Mouse (Mus musculus): ENCODE measurements around the gene Ifngr2. TPM values are rescaled to one million over a fixed set of nuclear protein-coding genes. Genes with fewer than 3 reads are reported as not detected.

Gene Ifngr2
- polyA plus RNA-seq, 1 experiment from 2014 or later = 106 TPM

GRCm38 (mm10) chr16:91555017-91555605, 8.2 kb downstream of the Ifngr2 start:
- ATAC-seq (ENCODE audit: low FRiP score) (no peak), DNase-seq (ENCODE audit: low spot score) (no peak)
- H3K4me2 ChIP-seq (replicated peaks) = no peak overlapping the region
- H3K9me3 ChIP-seq (ENCODE audit: control insufficient read depth, low read length) = no peaks in the 10 kb centered on the region
- 91% methylated on average over 8 of the region's 8 CpGs for WGBS
- H3K9ac ChIP-seq = no peak overlapping the region
- no peak overlapping the region for H3K4me3 ChIP-seq (replicated peaks; ENCODE audit: low read length)
- H3K4me1 ChIP-seq (replicated peaks; ENCODE audit: control insufficient read depth, insufficient read depth, low read length) = peaks cover 11% of the 10 kb centered on the region; the same call in 1 of the 2 replicates
- H3K36me3 ChIP-seq (replicated peaks; ENCODE audit: control insufficient read depth, insufficient read depth) = peaks cover 33% of the 10 kb centered on the region
- no peak overlapping the region for H3K27ac ChIP-seq
- H3K27me3 ChIP-seq (ENCODE audit: control insufficient read depth, insufficient read depth, low read length) = no peaks in the 10 kb centered on the region

DNA sequence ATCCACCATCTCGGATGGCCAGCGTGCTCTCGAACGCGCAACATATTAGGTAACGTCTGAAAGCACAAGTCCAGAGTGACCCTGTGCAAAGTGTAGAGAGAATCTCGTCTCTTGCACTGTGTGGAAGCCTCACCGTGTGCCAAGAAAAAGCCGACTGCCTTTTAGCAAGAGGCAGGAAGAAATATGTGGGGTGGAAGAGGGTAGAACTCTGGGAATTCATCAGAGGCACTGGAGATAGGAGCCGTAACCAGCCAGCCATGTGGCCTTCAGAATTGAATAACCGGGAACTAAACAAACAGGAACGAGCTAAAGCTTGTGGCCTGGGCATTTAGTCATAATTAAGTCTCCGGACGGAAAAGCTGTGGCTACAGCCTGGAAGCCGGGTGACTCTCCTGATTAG, 9.8 kb downstream of the Ifngr2 start:
- Histone ChIP-seq H3K9me3 (ENCODE audit: control insufficient read depth, low read length) (no peaks in the 10 kb centered on the region), H3K4me3 (replicated peaks; ENCODE audit: low read length) (no peak overlapping the region), H3K27me3 (ENCODE audit: control insufficient read depth, insufficient read depth, low read length) (no peaks in the 10 kb centered on the region), H3K4me1 (replicated peaks; ENCODE audit: control insufficient read depth, insufficient read depth, low read length) (peaks cover 11% of the 10 kb centered on the region; the same call in 1 of the 2 replicates), H3K27ac (no peak overlapping the region), H3K9ac (no peak overlapping the region), H3K4me2 (replicated peaks) (no peak overlapping the region), H3K36me3 (replicated peaks; ENCODE audit: control insufficient read depth, insufficient read depth) (peaks cover 46% of the 10 kb centered on the region)
- DNase-seq (ENCODE audit: low spot score) (no peak), ATAC-seq (ENCODE audit: low FRiP score) (no peak)
- 80% methylated on average over 15 of the region's 15 CpGs for WGBS

GRCm38 (mm10) chr16:91557214-91557613, 10.3 kb downstream of the Ifngr2 start:
- no peak overlapping the region for H3K4me3 ChIP-seq (replicated peaks; ENCODE audit: low read length)
- no peak for DNase-seq (ENCODE audit: low spot score)
- no peaks in the 10 kb centered on the region for H3K9me3 ChIP-seq (ENCODE audit: control insufficient read depth, low read length)
- ATAC-seq (ENCODE audit: low FRiP score) = no peak
- H3K27ac ChIP-seq = no peak overlapping the region
- H3K36me3 ChIP-seq (replicated peaks; ENCODE audit: control insufficient read depth, insufficient read depth) = peaks cover 52% of the 10 kb centered on the region
- no peak overlapping the region for H3K9ac ChIP-seq
- no peak overlapping the region for H3K4me2 ChIP-seq (replicated peaks)
- H3K4me1 ChIP-seq (replicated peaks; ENCODE audit: control insufficient read depth, insufficient read depth, low read length) = peaks cover 7% of the 10 kb centered on the region; the same call in 1 of the 2 replicates
- WGBS = 87% methylated on average over 7 of the region's 7 CpGs
- H3K27me3 ChIP-seq (ENCODE audit: control insufficient read depth, insufficient read depth, low read length) = no peaks in the 10 kb centered on the region

- H3K27ac ChIP-seq = no peak overlapping the region
- WGBS = 90% methylated on average over 15 of the region's 15 CpGs
- H3K4me2 ChIP-seq (replicated peaks) = no peak overlapping the region
- H3K9me3 ChIP-seq (ENCODE audit: control insufficient read depth, low read length) = no peaks in the 10 kb centered on the region
- peaks cover 7% of the 10 kb centered on the region; the same call in 1 of the 2 replicates for H3K4me1 ChIP-seq (replicated peaks; ENCODE audit: control insufficient read depth, insufficient read depth, low read length)
- no peak overlapping the region for H3K4me3 ChIP-seq (replicated peaks; ENCODE audit: low read length)
- H3K27me3 ChIP-seq (ENCODE audit: control insufficient read depth, insufficient read depth, low read length) = no peaks in the 10 kb centered on the region
- no peak overlapping the region for H3K9ac ChIP-seq
- no peak for DNase-seq (ENCODE audit: low spot score)
- no peak for ATAC-seq (ENCODE audit: low FRiP score)
- peaks cover 57% of the 10 kb centered on the region for H3K36me3 ChIP-seq (replicated peaks; ENCODE audit: control insufficient read depth, insufficient read depth)
These were observed 10.8 kb downstream of the Ifngr2 start for GRCm38 (mm10) chr16:91557693-91558092.

DNA sequence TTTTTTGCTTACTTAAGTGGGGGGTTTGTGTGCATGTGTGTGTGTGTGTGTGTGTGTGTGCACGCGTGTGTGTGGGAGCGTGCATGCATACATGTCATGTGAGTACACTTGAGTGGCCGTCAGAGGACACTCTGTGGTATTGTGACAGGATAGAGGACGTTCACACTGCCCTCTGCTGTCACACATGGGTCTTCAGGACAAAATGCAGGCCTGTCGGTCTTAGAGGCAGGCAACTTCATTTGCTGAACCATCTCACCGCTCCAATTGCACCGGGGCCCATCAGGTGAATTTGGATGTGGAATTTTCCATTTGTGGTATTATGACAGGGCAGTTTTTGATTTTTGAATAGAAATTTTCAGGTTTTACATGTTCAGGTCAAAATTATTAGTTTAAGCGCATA, 14.2 kb downstream of the Ifngr2 start:
- Histone ChIP-seq H3K27ac (no peak overlapping the region), H3K27me3 (ENCODE audit: control insufficient read depth, insufficient read depth, low read length) (no peaks in the 10 kb centered on the region), H3K9ac (no peak overlapping the region), H3K36me3 (replicated peaks; ENCODE audit: control insufficient read depth, insufficient read depth) (peaks cover 68% of the 10 kb centered on the region), H3K9me3 (ENCODE audit: control insufficient read depth, low read length) (no peaks in the 10 kb centered on the region), H3K4me3 (replicated peaks; ENCODE audit: low read length) (no peak overlapping the region), H3K4me1 (replicated peaks; ENCODE audit: control insufficient read depth, insufficient read depth, low read length) (no peaks in the 10 kb centered on the region), H3K4me2 (replicated peaks) (no peak overlapping the region)
- WGBS = 52% methylated on average over 9 of the region's 9 CpGs
- no peak for DNase-seq (ENCODE audit: low spot score)
- ATAC-seq (ENCODE audit: low FRiP score) = no peak

DNA sequence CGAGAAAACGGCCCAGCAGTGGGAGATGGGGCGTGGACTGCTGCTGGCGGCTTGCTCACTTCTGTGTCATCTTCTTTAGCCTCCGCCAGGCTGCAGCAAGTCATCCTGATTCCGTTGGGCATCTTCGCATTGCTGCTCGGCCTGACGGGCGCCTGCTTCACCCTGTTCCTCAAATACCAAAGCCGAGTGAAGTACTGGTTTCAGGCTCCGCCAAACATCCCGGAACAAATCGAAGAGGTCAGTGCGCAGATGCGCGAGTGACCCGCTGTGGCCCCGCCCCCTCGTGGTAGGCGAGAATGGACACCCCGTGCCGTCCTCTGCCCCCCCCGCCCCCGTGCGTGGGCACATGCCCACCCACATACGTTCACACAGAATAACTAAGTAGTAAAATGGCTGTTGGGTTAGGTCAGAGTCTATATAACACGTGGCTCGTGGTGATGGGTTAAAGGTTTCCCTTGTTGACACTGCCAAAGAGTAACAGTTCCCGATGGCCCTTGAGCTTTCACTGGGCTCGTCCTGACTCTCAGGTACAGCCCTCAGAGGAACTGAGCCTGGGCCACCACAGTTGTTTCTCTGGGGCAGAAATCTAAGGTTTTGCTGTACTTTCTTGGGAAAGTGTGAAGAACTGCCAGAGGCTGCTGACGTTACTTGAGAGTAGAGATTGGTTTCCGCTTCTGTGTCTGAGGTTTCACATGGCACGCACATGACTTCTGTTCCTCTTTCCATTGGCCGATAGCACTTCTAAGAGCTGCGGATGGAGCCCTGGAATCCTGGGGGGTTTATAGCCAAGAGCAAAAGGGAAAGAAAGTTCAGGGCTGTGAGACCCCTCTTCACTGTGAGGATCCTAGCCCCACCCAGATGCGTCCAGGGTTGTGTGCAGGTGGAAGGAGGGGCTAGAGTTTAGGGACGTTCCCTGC, 14.9 kb downstream of the Ifngr2 start:
- DNase-seq (ENCODE audit: low spot score) (no peak), ATAC-seq (ENCODE audit: low FRiP score) (no peak)
- no peak overlapping the region for H3K4me2 ChIP-seq (replicated peaks)
- no peaks in the 10 kb centered on the region for H3K4me1 ChIP-seq (replicated peaks; ENCODE audit: control insufficient read depth, insufficient read depth, low read length)
- H3K27me3 ChIP-seq (ENCODE audit: control insufficient read depth, insufficient read depth, low read length) = no peaks in the 10 kb centered on the region
- WGBS = 72% methylated on average over 38 of the region's 38 CpGs
- H3K27ac ChIP-seq = no peak overlapping the region
- H3K9ac ChIP-seq = no peak overlapping the region
- H3K36me3 ChIP-seq (replicated peaks; ENCODE audit: control insufficient read depth, insufficient read depth) = peaks cover 62% of the 10 kb centered on the region
- no peak overlapping the region for H3K4me3 ChIP-seq (replicated peaks; ENCODE audit: low read length)
- no peaks in the 10 kb centered on the region for H3K9me3 ChIP-seq (ENCODE audit: control insufficient read depth, low read length)

DNA sequence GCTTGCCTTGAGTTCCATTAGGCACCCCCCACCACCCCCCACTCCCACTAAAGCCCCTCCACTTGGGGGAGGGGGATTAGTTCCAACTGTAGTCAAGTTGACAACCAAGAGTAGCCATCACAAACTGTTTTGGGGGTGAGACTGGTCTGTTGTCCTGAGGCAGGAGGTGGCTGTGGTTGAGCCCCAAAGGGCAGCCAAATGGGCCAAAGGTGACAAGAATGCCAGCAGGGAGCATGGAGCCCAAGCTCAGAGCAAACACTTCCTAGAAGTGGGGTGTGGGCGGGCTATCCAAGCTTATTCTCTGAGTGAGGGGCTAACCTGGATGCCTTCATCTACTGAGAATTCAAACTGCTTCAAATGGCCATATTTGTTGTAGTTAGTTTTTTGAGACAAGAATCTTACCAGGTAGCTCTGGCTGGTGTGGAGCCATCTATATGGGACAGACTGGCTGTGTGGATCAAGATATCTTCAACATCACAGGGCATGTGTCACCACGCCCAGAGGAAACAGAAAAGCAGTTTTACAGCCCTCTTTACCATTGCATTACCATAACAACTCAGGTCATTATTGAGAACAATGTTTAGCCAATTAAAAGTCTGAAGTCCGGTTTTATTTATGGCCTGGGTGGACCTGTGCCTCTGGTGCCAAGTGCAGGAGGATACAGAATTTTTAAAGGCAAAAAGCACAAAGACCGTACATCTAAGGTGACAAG, 17.9 kb downstream of the Ifngr2 start:
- DNase-seq (ENCODE audit: low spot score) (no peak), ATAC-seq (ENCODE audit: low FRiP score) (no peak)
- Histone ChIP-seq H3K4me1 (replicated peaks; ENCODE audit: control insufficient read depth, insufficient read depth, low read length) (no peaks in the 10 kb centered on the region), H3K27me3 (ENCODE audit: control insufficient read depth, insufficient read depth, low read length) (no peaks in the 10 kb centered on the region), H3K9me3 (ENCODE audit: control insufficient read depth, low read length) (no peaks in the 10 kb centered on the region), H3K9ac (no peak overlapping the region), H3K27ac (no peak overlapping the region), H3K4me3 (replicated peaks; ENCODE audit: low read length) (no peak overlapping the region), H3K4me2 (replicated peaks) (no peak overlapping the region), H3K36me3 (replicated peaks; ENCODE audit: control insufficient read depth, insufficient read depth) (peaks cover 45% of the 10 kb centered on the region)
- WGBS = 83% methylated on average over 4 of the region's 4 CpGs

DNA sequence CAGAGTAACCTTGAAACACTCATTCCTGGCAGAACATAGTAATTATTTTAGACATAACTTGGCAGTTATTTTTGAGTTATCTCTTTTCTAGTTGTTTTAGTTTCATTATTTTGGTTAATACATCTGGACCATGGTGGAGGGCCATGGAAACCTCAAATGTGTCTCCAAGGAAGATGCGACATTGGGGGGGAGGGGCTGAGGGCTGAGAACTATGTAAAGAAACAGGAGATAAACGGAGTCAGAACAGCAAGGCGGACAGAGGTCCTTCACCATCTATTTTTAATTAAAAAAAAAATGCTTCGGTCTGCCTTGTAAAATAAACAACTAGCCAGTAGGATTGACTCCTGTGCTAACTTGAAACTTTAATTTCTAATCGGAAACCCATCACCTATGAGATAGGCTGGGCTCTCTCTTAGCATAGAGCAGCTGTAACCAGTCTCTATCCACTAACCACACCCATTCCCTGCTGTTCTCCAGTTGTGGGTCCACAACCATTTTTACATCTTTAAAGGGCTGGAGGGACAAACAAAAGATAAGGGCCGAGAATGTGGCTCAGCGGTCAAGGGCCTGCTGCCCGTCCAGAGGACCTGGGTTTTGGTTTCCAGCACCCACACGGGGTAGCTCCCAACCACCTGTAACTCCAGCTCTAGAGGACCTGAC, 18.6 kb downstream of the Ifngr2 start:
- Histone ChIP-seq H3K4me3 (replicated peaks; ENCODE audit: low read length) (no peak overlapping the region), H3K4me2 (replicated peaks) (no peak overlapping the region), H3K27me3 (ENCODE audit: control insufficient read depth, insufficient read depth, low read length) (no peaks in the 10 kb centered on the region), H3K27ac (no peak overlapping the region), H3K4me1 (replicated peaks; ENCODE audit: control insufficient read depth, insufficient read depth, low read length) (no peaks in the 10 kb centered on the region), H3K9me3 (ENCODE audit: control insufficient read depth, low read length) (no peaks in the 10 kb centered on the region), H3K9ac (no peak overlapping the region), H3K36me3 (replicated peaks; ENCODE audit: control insufficient read depth, insufficient read depth) (peaks cover 39% of the 10 kb centered on the region)
- WGBS = 65% methylated on average over 9 of the region's 9 CpGs
- ATAC-seq (ENCODE audit: low FRiP score) (no peak), DNase-seq (ENCODE audit: low spot score) (no peak)

- H3K36me3 ChIP-seq (replicated peaks; ENCODE audit: control insufficient read depth, insufficient read depth) = peaks cover 36% of the 10 kb centered on the region
- H3K9me3 ChIP-seq (ENCODE audit: control insufficient read depth, low read length) = no peaks in the 10 kb centered on the region
- ATAC-seq (ENCODE audit: low FRiP score) = no peak
- H3K4me1 ChIP-seq (replicated peaks; ENCODE audit: control insufficient read depth, insufficient read depth, low read length) = no peaks in the 10 kb centered on the region
- DNase-seq (ENCODE audit: low spot score) = no peak
- H3K27ac ChIP-seq = no peak overlapping the region
- H3K4me2 ChIP-seq (replicated peaks) = no peak overlapping the region
- 89% methylated on average over 7 of the region's 7 CpGs for WGBS
- no peak overlapping the region for H3K4me3 ChIP-seq (replicated peaks; ENCODE audit: low read length)
- H3K9ac ChIP-seq = no peak overlapping the region
- H3K27me3 ChIP-seq (ENCODE audit: control insufficient read depth, insufficient read depth, low read length) = no peaks in the 10 kb centered on the region
These were observed 19.1 kb downstream of the Ifngr2 start for GRCm38 (mm10) chr16:91566002-91566401.

Measured in hindbrain, embryonic 14.5 days (tissue).